Mouse (Mus musculus) G1E-ER4 (cell line): ENCODE results near the gene Plekha8. TPM values are rescaled to one million over a fixed set of nuclear protein-coding genes. Genes with fewer than 3 reads are reported as not detected.

Experiments
- GATA1 ChIP-seq: IDR thresholded peaks from one replicate; pipeline ENCODE4 v1.8.0; 2012; ENCODE audit warnings: low read length, inconsistent platforms
- polyA plus RNA-seq: library from polyadenylated mRNA; stranded (reverse); fragments of >175 nt; gene quantifications from 2 replicates; pipeline ENCODE4 v1.2.3, GENCODE M21; 2012

The Plekha8 gene
- polyA plus RNA-seq, 1 experiment = 2.1 TPM

DNA sequence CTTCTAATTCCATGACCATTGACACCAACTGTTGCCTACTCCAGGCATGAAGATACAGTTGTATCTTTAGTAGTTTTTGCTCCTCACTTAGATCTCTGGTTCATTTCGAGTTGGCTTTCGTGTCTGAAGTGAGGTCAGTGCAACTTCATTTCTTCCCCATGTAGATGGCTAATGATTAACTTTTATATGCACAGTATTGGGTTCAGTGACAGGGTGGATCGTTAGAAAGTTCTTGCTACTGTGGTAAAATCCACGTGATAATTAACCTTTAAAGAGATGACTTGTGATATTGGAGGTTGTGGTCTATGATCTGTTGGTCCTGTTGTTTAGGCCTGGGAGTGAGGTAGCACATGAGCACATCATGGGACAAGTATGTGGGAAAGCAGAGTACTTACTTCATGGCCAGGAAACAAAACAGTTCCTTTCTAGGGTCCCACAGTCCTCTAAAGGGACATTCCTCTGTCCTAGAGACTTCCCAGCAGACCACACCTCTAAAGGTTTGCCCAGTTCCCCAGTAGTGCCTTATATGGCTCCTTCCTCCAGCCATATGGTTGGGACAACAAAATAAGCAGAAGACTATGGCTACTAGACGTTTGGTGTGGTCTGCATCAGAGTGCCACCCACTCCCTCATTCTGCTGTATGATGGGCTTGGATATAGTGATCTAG lies 5.9 kb downstream of the Plekha8 start:
- no peak for TF ChIP-seq GATA1

DNA sequence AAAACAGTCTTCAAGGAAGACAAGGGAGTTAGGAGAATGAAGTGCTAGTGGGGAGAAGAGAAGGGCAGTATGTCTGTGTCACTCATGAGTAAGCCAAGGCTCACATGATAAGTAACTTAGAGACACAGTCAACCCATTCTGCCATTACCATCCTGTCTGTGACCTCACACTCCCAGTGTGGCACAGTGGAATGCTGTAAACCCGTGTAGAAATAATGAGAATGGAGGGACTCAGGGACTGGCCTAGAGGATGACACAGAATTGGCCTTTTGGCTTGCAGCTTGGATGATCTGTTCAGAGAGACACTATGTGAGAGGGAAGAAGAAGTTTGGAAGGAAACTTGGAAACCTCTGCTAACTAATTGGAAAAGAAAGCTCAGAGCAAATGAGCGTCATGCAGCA lies 8.0 kb downstream of the Plekha8 start:
- TF ChIP-seq GATA1 = no peak

- no peak for TF ChIP-seq GATA1
Measured at GRCm38 (mm10) chr6:54604001-54604715, 9.2 kb downstream of the Plekha8 start.

DNA sequence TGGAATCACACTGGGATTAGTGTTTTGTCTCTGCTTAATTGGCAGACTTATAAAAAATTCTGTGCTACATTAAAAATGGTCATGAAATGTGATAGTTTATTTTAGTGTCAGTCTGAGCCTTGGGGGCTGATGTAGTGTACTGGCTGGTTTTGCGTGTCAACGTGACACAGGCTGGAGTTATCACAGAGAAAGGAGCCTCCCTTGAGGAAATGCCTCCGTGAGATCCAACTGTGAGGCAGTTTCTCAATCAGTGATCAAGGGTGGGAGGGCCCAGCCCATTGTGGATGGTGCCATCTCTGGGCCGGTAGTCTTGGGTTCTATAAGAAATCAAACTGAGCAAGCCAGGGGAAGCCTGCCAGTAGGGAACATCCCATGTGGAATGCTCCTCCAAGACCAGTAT lies 11.3 kb downstream of the Plekha8 start:
- no peak for TF ChIP-seq GATA1

DNA sequence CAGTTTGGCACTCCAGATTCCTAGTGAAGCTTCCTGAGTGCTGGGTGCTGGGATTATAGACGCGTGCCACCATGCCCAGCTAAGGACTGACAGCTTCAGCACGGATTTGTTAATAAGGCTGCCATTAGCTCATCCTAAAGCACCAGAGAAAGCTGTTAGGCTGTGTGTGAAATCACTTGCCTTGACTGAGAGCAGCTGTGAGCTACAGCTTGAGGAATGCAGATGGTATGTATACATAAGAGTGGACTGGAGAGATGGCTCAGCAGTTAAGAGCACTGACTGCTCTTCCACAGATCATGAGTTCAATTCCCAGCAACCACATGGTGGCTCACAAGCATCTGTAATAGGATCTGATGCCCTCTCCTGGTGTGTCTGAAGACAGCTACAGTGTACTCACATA lies 22.5 kb downstream of the Plekha8 start:
- TF ChIP-seq GATA1 = no peak

GRCm38 (mm10) chr6:54619530-54619929 lies 24.6 kb downstream of the Plekha8 start:
- no peak for TF ChIP-seq GATA1

DNA sequence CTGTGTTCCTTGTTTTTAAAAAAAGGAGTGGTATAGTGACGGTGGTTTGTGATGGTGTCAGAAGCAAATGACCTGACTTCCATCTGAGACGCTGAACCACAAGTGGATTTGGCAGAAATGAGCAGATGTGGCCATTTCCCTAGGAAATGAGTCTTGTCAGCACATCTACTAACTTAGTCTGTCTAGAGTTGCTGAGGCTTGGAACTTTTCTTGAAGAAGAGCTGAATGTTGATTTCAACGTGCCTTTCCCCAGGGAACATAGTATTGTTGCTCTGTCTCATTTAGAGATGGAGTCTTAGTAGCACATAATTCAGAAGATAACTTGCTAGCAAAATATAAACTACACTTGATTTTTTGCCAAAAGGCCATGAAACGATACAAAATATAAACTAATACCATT lies 25.4 kb downstream of the Plekha8 start:
- no peak for TF ChIP-seq GATA1

DNA sequence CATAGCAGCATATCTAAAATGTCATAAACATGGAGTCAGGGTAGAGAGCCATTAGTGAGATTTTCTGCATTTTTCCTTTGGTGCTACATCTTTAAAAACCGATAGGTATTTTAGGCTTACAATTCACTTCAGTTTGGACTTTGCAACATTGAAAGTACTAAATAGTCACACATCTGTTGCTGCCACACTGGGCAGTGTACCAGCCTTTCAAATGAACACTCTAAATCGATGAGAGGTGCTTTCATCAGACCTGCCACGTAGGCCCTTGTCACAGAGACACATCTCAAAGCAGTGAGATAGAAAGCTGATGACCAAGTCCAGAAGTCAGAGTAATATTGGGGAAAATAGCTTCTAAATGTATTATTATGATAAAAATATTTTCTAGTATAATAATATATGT lies 33.5 kb downstream of the Plekha8 start:
- no peak for TF ChIP-seq GATA1

DNA sequence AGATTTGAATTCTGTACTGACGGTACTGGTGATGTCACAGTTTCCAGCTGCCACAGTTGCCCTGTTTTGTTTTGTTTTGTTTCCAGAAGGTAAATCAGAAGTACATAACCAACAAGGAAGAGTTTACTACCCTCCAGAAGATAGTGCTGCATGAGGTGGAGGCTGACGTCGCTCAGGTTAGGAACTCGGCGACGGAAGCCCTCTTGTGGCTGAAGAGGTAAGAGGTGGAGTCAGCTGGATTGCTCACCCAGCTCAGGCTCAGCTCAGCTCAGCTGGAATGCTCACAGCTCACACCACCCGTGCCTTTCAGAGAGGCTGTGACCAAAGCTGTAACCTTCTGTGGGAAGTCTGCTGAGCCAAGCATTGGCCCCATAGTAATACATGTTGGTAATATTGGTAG lies 34.8 kb downstream of the Plekha8 start:
- no peak for TF ChIP-seq GATA1

DNA sequence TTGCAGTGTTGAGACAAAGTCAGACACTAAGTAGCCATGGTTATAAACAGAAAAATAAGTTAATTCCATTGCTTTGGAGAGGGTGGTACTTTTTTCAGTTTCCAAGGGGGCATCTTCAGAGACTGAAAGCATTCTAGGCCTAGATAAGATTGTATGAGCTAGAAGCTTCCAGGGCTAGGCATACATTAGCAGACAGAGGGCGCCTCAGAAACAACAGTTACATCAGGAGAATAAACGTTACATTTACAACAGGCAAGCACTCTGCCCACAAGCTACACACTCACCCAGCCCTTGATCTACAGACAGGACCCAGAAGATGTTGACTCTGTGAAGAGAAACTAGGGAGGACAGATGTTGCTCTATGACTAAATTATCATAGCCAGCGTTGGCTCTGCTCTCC lies 36.6 kb downstream of the Plekha8 start:
- TF ChIP-seq GATA1 = no peak

DNA sequence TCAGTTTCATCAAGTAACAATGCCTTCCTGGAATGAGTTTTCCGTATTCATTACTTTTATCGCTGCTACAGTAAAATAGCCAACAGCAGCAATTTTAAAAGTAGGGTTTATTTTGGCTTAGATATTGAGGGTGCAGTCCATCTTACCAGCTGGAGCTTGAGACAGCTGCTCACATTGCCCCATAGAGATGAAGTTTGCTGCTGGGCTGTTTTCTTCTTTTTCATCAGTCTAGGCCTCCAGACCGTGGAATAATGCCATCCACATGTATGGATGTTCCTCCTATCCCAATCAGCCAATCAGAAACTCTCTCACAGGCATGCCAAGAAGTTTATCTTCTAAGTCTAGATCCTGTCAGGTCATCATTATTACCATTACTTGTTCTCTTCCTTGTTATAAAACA lies 45.0 kb downstream of the Plekha8 start:
- TF ChIP-seq GATA1 = no peak

- no peak for TF ChIP-seq GATA1
Measured at GRCm38 (mm10) chr6:54641953-54642352, 47.0 kb downstream of the Plekha8 start.

DNA sequence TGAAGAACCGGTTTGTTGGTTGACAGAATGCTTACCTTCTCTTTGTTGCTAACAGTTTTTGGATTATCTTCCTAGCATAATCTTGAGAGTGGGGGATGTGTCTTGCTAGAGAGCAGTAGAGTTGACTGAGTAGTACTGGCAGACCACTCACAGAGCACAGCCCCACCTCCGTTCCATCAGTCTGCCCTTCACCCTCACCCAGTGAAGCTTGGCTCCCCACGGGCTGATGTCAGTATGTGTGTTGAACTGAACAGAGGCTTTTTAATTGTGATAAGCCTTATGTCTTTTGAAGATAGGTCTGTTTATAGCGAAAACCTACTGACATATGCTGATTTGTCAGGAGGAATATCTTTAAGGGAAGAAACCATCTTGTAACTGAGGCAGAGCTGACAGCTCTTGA lies 48.3 kb downstream of the Plekha8 start:
- no peak for TF ChIP-seq GATA1

DNA sequence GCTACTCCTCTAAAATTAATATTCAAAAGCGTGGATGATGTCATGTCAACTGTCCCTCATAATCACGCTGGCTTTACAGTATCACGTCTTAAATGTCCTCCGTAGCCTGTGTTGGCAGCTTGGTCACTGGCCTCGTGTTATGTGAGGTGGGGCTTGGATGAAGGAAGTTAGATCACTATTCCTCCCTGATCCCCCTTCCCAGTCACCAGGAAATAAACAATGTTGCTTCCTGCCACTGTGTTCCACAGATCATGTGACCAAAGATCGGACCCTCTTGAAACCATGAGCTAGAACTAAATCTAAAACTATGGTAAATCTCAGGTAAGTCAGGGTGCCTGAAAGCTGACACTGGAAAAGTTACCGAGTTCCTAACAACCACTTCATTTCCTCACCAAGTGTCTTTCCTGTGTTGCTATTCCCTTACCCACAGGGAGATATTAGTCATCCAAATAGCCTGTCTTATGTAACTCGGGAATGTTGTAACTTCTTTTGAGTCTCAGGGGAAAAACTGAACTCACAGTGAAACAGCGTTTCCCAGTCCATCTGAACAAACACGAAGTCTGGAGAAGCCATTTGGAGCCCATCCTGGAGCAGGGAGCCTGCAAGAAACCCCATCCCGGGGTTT lies 60.7 kb downstream of the Plekha8 start:
- no peak for TF ChIP-seq GATA1

DNA sequence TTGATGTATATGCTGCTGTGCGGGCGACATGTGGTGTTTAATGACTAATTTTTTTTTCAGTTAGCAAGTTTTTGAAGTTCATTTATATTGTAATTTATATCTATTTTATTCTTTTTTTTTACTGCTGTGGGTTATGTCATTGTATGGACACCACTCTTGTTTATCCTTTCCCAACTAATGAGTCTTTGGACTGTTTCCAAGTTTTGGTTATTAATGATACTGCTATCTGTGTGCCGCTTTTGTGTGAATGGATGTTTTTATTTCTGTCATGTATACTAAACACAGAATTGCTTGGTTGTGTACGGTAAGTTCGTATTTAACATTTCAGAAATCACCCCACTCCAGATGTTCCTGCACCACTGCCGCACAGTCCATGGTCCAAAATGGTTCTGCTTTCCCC lies 63.0 kb downstream of the Plekha8 start:
- no peak for TF ChIP-seq GATA1

- no peak for TF ChIP-seq GATA1
Measured at GRCm38 (mm10) chr6:54669868-54670267, 75.0 kb downstream of the Plekha8 start.

GRCm38 (mm10) chr6:54672901-54673300 lies 78.0 kb downstream of the Plekha8 start:
- TF ChIP-seq GATA1 = no peak
